Mouse (Mus musculus) ES-Bruce4 (cell line): ENCODE measurements around the gene Orc6. TPM values are rescaled to one million over a fixed set of nuclear protein-coding genes. Genes with fewer than 3 reads are reported as not detected.

Experiments
- H3K27ac ChIP-seq: 2 replicates; pipeline ENCODE4 v1.5.1; 2012; ENCODE audit warnings: low read length, inconsistent platforms; ENCODE audit not compliant: insufficient read depth
- H3K27me3 ChIP-seq: 2 replicates; pipeline ENCODE4 v1.6.1; 2012; ENCODE audit warnings: mild to moderate bottlenecking, low read length, inconsistent platforms; ENCODE audit not compliant: control insufficient read depth, poor library complexity, insufficient read depth, severe bottlenecking
- H3K36me3 ChIP-seq: 2 replicates; pipeline ENCODE4 v1.6.1; 2012; ENCODE audit warnings: inconsistent platforms, mild to moderate bottlenecking, low read length, moderate library complexity; ENCODE audit not compliant: control insufficient read depth, poor library complexity, insufficient read depth, severe bottlenecking
- H3K4me1 ChIP-seq: one replicate; pipeline ENCODE4 v1.8.1; 2011; ENCODE audit warnings: low read length; ENCODE audit not compliant: control insufficient read depth, insufficient read depth
- H3K4me3 ChIP-seq: 2 replicates; pipeline ENCODE4 v1.5.1; 2011; ENCODE audit warnings: low read depth, mild to moderate bottlenecking, low read length
- H3K9ac ChIP-seq: 2 replicates; pipeline ENCODE4 v1.6.1; 2012; ENCODE audit warnings: low read depth, mild to moderate bottlenecking, inconsistent platforms; ENCODE audit not compliant: poor library complexity, severe bottlenecking
- H3K9me3 ChIP-seq: replicated peaks from 2 replicates; pipeline ENCODE4 v1.6.1; 2012; ENCODE audit warnings: mild to moderate bottlenecking, low read length, inconsistent platforms; ENCODE audit not compliant: control insufficient read depth, poor library complexity, insufficient read depth, severe bottlenecking
- CTCF ChIP-seq: IDR thresholded peaks from one replicate; pipeline ENCODE4 v1.8.1; 2011; ENCODE audit warnings: low read depth, low read length
- EP300 ChIP-seq: IDR thresholded peaks from 2 replicates; pipeline ENCODE4 v1.6.1; 2011; ENCODE audit warnings: low read depth, low read length; ENCODE audit not compliant: insufficient read depth
- POLR2A ChIP-seq: IDR thresholded peaks from one replicate; pipeline ENCODE4 v1.8.1; 2011; ENCODE audit warnings: low read length; ENCODE audit not compliant: insufficient read depth
- polyA plus RNA-seq: library from polyadenylated mRNA; stranded (reverse); fragments of >200 nt; gene quantifications from 2 replicates; pipeline ENCODE4 v1.2.4, GENCODE M21; 2011; ENCODE audit warnings: low read depth; ENCODE audit not compliant: missing spikeins, insufficient read depth, insufficient read length

Orc6 gene
- polyA plus RNA-seq, 1 experiment: 125 TPM

DNA sequence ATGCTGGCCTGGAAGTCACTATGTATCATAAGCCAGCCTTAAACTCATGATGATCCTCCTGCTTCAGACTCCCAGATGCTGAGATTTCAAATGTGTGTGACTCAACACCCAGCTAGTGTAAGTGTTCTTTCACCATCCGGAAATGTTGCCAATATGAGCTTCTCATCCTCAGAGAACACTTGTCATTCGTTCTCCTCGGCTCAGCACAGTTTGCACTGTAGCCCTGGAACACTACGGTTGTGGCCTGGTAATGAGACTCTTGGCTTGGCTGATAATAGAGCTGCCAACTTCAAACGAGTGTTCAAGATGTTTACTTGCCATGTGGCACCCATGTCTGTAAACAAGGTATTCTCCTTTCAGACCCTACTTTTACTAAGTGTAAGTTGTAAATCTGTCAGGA lies 4.1 kb downstream of the Orc6 start:
- no peak overlapping the region for H3K27ac ChIP-seq
- no peaks in the 10 kb centered on the region for H3K4me1 ChIP-seq
- no peak overlapping the region for H3K9ac ChIP-seq
- no peaks in the 10 kb centered on the region for H3K27me3 ChIP-seq
- H3K9me3 ChIP-seq: no peaks in the 10 kb centered on the region
- peaks cover 66% of the 10 kb centered on the region for H3K36me3 ChIP-seq
- TF ChIP-seq EP300 (no peak), POLR2A (no peak), CTCF (no peak)
- H3K4me3 ChIP-seq: no peak overlapping the region

DNA sequence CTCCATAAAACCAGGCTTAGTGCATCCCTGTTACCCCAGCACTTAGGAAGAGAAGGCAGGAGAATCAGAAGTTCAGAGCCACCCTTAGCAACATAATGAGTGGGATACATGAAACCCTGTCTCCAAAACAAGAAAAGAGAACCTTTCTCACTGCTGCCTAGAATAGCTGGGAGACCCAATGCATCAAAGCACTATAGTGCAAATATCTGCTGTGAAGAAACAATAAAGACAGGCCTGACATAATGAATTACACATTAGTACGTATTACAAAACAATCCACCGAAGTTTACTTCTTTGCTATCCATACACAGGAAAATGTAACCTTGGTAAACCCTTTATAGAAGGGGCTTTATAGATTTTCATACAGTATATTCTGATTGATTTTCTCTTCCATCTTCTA lies 9.1 kb downstream of the Orc6 start:
- H3K27me3 ChIP-seq: no peaks in the 10 kb centered on the region
- peaks cover 48% of the 10 kb centered on the region for H3K36me3 ChIP-seq
- H3K9ac ChIP-seq: no peak overlapping the region
- no peaks in the 10 kb centered on the region for H3K9me3 ChIP-seq
- H3K4me1 ChIP-seq: no peaks in the 10 kb centered on the region
- TF ChIP-seq EP300: no peak
- no peak for TF ChIP-seq POLR2A
- no peak for TF ChIP-seq CTCF
- no peak overlapping the region for H3K4me3 ChIP-seq
- no peak overlapping the region for H3K27ac ChIP-seq

DNA sequence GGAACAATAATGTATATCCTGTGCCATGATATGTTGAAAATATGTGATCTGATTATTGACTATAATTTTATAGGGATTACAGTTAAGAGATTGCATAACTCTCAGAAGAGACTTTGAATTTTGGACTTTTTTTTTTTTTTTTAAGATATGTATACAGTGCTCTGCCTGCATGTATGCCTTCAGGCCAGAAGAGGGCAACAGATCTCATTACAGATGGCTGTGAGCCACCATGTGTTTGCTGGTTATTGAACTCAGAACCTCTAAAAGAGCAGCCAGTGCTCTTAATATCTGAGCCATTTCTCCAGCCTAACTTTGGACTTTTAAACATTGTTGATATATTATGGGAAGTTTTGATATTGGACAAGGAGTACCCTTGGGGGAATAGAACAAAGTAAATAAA lies 12.3 kb downstream of the Orc6 start:
- no peaks in the 10 kb centered on the region for H3K27me3 ChIP-seq
- no peak overlapping the region for H3K9ac ChIP-seq
- peaks cover 20% of the 10 kb centered on the region for H3K36me3 ChIP-seq
- H3K9me3 ChIP-seq: no peaks in the 10 kb centered on the region
- no peak overlapping the region for H3K4me3 ChIP-seq
- H3K27ac ChIP-seq: no peak overlapping the region
- TF ChIP-seq POLR2A: no peak
- no peak for TF ChIP-seq CTCF
- TF ChIP-seq EP300: no peak
- H3K4me1 ChIP-seq: no peaks in the 10 kb centered on the region

DNA sequence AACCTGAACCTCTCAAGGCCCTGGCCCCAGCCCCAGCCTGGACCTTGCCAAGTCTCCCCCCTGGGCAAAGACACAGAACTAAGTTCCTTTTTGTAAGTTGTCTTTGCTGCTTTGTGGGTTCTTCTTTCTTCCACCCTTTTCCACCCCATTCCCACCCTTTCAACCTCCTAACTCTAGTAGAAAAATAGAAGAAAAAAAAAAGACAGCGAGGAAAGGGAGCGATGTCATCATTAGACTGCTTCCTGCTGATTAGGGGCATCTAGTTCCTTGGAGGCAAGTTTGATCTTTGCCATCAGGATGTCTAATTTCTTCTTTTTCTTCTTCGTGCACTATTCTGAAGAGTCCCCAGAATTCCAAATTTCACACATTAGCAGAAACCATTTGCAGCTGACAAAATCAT lies 13.6 kb downstream of the Orc6 start:
- no peak overlapping the region for H3K4me3 ChIP-seq
- no peaks in the 10 kb centered on the region for H3K27me3 ChIP-seq
- H3K36me3 ChIP-seq: peaks cover 8% of the 10 kb centered on the region
- no peak overlapping the region for H3K27ac ChIP-seq
- no peak for TF ChIP-seq EP300
- no peak for TF ChIP-seq CTCF
- TF ChIP-seq POLR2A: no peak
- H3K9ac ChIP-seq: no peak overlapping the region
- no peaks in the 10 kb centered on the region for H3K9me3 ChIP-seq
- H3K4me1 ChIP-seq: no peaks in the 10 kb centered on the region

DNA sequence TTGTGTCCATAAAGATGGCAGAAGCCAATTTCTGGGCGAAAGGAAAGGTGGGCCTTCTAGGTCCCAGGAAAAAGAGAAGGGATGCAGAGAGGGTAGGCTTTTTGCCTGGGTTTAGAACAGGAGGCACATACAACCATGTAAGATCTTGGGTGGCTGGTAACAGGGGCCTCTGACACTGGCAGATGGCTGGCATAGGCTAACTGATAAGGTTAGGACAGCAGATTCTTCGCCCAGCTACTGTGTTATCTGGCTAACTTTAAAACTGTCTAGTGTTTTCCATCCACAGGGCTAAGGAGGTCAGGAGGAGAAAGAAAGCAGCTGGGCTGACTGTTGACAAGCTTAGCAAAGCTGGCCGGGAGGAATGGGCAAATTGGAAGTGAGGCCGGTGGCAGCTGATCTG lies 19.1 kb downstream of the Orc6 start:
- TF ChIP-seq EP300: no peak
- no peak for TF ChIP-seq CTCF
- TF ChIP-seq POLR2A: no peak
- H3K4me3 ChIP-seq: no peak overlapping the region
- no peak overlapping the region for H3K9ac ChIP-seq
- no peaks in the 10 kb centered on the region for H3K27me3 ChIP-seq
- no peaks in the 10 kb centered on the region for H3K4me1 ChIP-seq
- H3K36me3 ChIP-seq: no peaks in the 10 kb centered on the region
- no peak overlapping the region for H3K27ac ChIP-seq
- no peaks in the 10 kb centered on the region for H3K9me3 ChIP-seq

DNA sequence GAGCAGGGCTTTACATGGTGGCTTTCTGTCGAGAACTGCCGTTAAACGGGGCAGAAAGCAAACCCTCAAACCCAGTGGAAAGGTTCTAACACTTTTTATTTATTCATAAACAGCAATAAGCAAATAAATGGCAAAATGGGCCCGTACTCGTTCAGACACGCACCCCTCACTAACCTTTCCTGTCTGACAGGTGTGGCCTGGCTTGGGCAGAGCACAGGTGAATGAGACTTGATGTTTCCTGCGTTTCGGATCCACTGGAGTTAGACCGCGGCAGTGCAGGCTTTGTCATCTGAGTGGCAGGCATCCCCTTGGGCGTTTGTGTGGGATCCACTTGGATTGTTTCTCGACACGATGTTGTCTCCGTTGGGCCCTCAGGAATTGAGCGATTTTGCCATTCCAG lies 22.5 kb downstream of the Orc6 start:
- TF ChIP-seq CTCF (no peak), EP300 (no peak), POLR2A (no peak)
- Histone ChIP-seq H3K4me1 (no peaks in the 10 kb centered on the region), H3K27ac (no peak overlapping the region), H3K4me3 (no peak overlapping the region), H3K9ac (no peak overlapping the region), H3K9me3 (no peaks in the 10 kb centered on the region), H3K27me3 (no peaks in the 10 kb centered on the region), H3K36me3 (no peaks in the 10 kb centered on the region)
